Mouse (Mus musculus) CH12.LX (cell line): ENCODE results near the gene Pdzrn4. TPM values are rescaled to one million over a fixed set of nuclear protein-coding genes. Genes with fewer than 3 reads are reported as not detected.

Experiments used
- DNase-seq: peaks from one replicate; pipeline ENCODE4 v3.0.0-alpha.2; 2013; ENCODE audit errors: extremely low read depth
- H3K27ac ChIP-seq: 2 replicates; pipeline ENCODE4 v1.5.1; 2012; ENCODE audit warnings: low read depth, mild to moderate bottlenecking, control low read depth, moderate library complexity; ENCODE audit not compliant: insufficient read depth
- H3K27me3 ChIP-seq: replicated peaks from 2 replicates; pipeline ENCODE3; 2012; ENCODE audit warnings: inconsistent platforms
- H3K36me3 ChIP-seq, 2 experiments: replicated peaks in 1 of 2; 2 replicates each; pipeline versions ENCODE3 to v1.6.1; 2012; ENCODE audit warnings: inconsistent platforms in 1 of 2, low read length in 1 of 2, mild to moderate bottlenecking in 1 of 2, mixed read lengths in 1 of 2, moderate library complexity in 1 of 2; ENCODE audit not compliant: control insufficient read depth in 1 of 2, insufficient read depth in 1 of 2
- H3K4me1 ChIP-seq, 2 experiments: 2 replicates each; pipeline ENCODE4 v1.6.1; 2012; ENCODE audit warnings: inconsistent platforms in 1 of 2, moderate library complexity in 1 of 2; ENCODE audit not compliant: insufficient read depth in 2 of 2, control insufficient read depth in 1 of 2
- H3K4me2 ChIP-seq: 2 replicates; pipeline ENCODE4 v1.6.1; 2012; ENCODE audit warnings: low read depth, mild to moderate bottlenecking, control low read depth; ENCODE audit not compliant: poor library complexity, insufficient read depth, severe bottlenecking
- H3K4me3 ChIP-seq, 3 experiments: fragments of 150-350 bp in 1 of 3; sonication (generic) in 1 of 3; replicated peaks in 1 of 3; 2 replicates each; pipeline versions ENCODE3 to v1.5.1; 2011 to 2012; ENCODE audit warnings: low read depth in 2 of 3, low read length in 2 of 3, mild to moderate bottlenecking in 2 of 3, moderate library complexity in 2 of 3, control low read depth in 1 of 3, improper control_type of control experiment in 1 of 3, inconsistent platforms in 1 of 3, mixed read lengths in 1 of 3; ENCODE audit not compliant: poor library complexity in 1 of 3
- H3K79me2 ChIP-seq: replicated peaks from 2 replicates; pipeline ENCODE4 v1.6.1; 2012; ENCODE audit warnings: mild to moderate bottlenecking, moderate library complexity; ENCODE audit not compliant: control insufficient read depth, poor library complexity, insufficient read depth, severe bottlenecking; ENCODE audit errors: extremely low read depth
- H3K9ac ChIP-seq: 2 replicates; pipeline ENCODE4 v1.6.1; 2012; ENCODE audit warnings: low read depth, mild to moderate bottlenecking, control low read depth, moderate library complexity; ENCODE audit not compliant: insufficient read depth
- H3K9me3 ChIP-seq: replicated peaks from 2 replicates; pipeline ENCODE3; 2012; ENCODE audit warnings: low read length, inconsistent platforms, mixed read lengths
- CHD1 ChIP-seq: IDR thresholded peaks from 2 replicates; pipeline ENCODE4 v1.6.1; 2012; ENCODE audit warnings: low read depth, low read length, improper control_type of control experiment, inconsistent platforms
- CTCF ChIP-seq, 2 experiments: IDR thresholded peaks in 1 of 2; conservative IDR thresholded peaks in 1 of 2; 2 replicates each; pipeline ENCODE4 v1.5.1; 2011 to 2012; ENCODE audit warnings: low read depth in 2 of 2, low read length in 2 of 2, improper control_type of control experiment in 1 of 2, inconsistent platforms in 1 of 2, mild to moderate bottlenecking in 1 of 2, moderate library complexity in 1 of 2
- ETS1 ChIP-seq: conservative IDR thresholded peaks from 2 replicates; pipeline ENCODE4 v1.6.1; 2012; ENCODE audit warnings: low read depth, mild to moderate bottlenecking, inconsistent platforms, low read length, improper control_type of control experiment, moderate library complexity
- GABPA ChIP-seq: IDR thresholded peaks from 2 replicates; pipeline ENCODE4 v1.6.1; 2012; ENCODE audit warnings: low read depth, low read length, improper control_type of control experiment, inconsistent platforms; ENCODE audit not compliant: insufficient replicate concordance
- IRF4 ChIP-seq: IDR thresholded peaks from 2 replicates; pipeline ENCODE4 v1.6.1; 2014; ENCODE audit warnings: low read depth, mild to moderate bottlenecking, inconsistent platforms, low read length, improper control_type of control experiment
- JUN ChIP-seq: IDR thresholded peaks from 2 replicates; pipeline ENCODE4 v1.6.1; 2011; ENCODE audit warnings: low read depth, mild to moderate bottlenecking, low read length, improper control_type of control experiment, moderate library complexity; ENCODE audit not compliant: insufficient read depth
- JUND ChIP-seq: conservative IDR thresholded peaks from 2 replicates; pipeline ENCODE4 v1.6.1; 2011; ENCODE audit warnings: low read depth, low read length, improper control_type of control experiment
- KAT2A ChIP-seq: IDR thresholded peaks from 2 replicates; pipeline ENCODE4 v1.6.1; 2012; ENCODE audit warnings: low read length, improper control_type of control experiment, inconsistent platforms; ENCODE audit not compliant: insufficient replicate concordance
- MAFK ChIP-seq: IDR thresholded peaks from 2 replicates; pipeline ENCODE4 v1.6.1; 2011; ENCODE audit warnings: low read length, improper control_type of control experiment; ENCODE audit not compliant: insufficient replicate concordance
- MAZ ChIP-seq: IDR thresholded peaks from 2 replicates; pipeline ENCODE4 v1.6.1; 2012; ENCODE audit warnings: low read depth, mild to moderate bottlenecking, inconsistent platforms, low read length, improper control_type of control experiment, moderate library complexity
- NELFE ChIP-seq: IDR thresholded peaks from 2 replicates; pipeline ENCODE4 v1.6.1; 2011; ENCODE audit warnings: low read depth, low read length, improper control_type of control experiment
- POLR2AphosphoS2 ChIP-seq: IDR thresholded peaks from 2 replicates; pipeline ENCODE4 v1.6.1; 2011; ENCODE audit warnings: low read depth, low read length, improper control_type of control experiment
- RAD21 ChIP-seq: IDR thresholded peaks from 2 replicates; pipeline ENCODE4 v1.6.1; 2011; ENCODE audit warnings: low read depth, mild to moderate bottlenecking, low read length, improper control_type of control experiment, moderate library complexity
- SIN3A ChIP-seq: IDR thresholded peaks from 2 replicates; pipeline ENCODE4 v1.6.1; 2012; ENCODE audit warnings: low read length, improper control_type of control experiment, inconsistent platforms
- SMC3 ChIP-seq: IDR thresholded peaks from 2 replicates; pipeline ENCODE4 v1.6.1; 2011; ENCODE audit warnings: low read depth, low read length, improper control_type of control experiment
- UBTF ChIP-seq: IDR thresholded peaks from 2 replicates; pipeline ENCODE4 v1.6.1; 2012; ENCODE audit warnings: low read depth, mild to moderate bottlenecking, inconsistent platforms, low read length, improper control_type of control experiment, moderate library complexity
- USF2 ChIP-seq: conservative IDR thresholded peaks from 2 replicates; pipeline ENCODE4 v1.6.1; 2011; ENCODE audit warnings: low read depth, low read length, improper control_type of control experiment
- ZC3H11A ChIP-seq: IDR thresholded peaks from 2 replicates; pipeline ENCODE4 v1.6.1; 2012; ENCODE audit warnings: low read depth, mild to moderate bottlenecking, inconsistent platforms, low read length, improper control_type of control experiment
- ZNF384 ChIP-seq: IDR thresholded peaks from 2 replicates; pipeline ENCODE4 v1.6.1; 2012; ENCODE audit warnings: low read depth, low read length, improper control_type of control experiment, inconsistent platforms
- dilution Hi-C: fragments of 300-500 bp; cut with MboI; formaldehyde crosslinking; loops from 2 replicates; pipeline ENCODE4 v1.14.3; 2020; ENCODE audit warnings: low sequenced_read_pairs; ENCODE audit not compliant: extremely low pct_unique_long_range_greater_than_20kb, extremely low pct_ligation_motif_present
- in situ Hi-C: fragments of 300-500 bp; cut with MboI; formaldehyde crosslinking; loops from 3 replicates; pipeline ENCODE4 v1.14.3; 2019; ENCODE audit warnings: low sequenced_read_pairs, low pct_ligation_motif_present, low pct_unique_long_range_greater_than_20kb, mixed read lengths
- polyA plus RNA-seq: library from polyadenylated mRNA; unstranded; fragments of >175 nt; gene quantifications from 2 replicates; pipeline ENCODE4 v1.2.1, GENCODE M21; 2012; ENCODE audit warnings: low read depth; ENCODE audit not compliant: insufficient read length
- total RNA-seq, 2 experiments: library from RNA; depleted of rRNA; stranded (reverse); fragments of 300-350 nt in 1 of 2; fragments of >200 nt in 1 of 2; gene quantifications; 2 replicates each; pipeline ENCODE4 v1.2.3; 2012 to 2014

Pdzrn4 gene
- total and polyA plus RNA-seq, 3 experiments, result not detected

GRCm38 (mm10) chr15:92547294-92547911 lies 150.7 kb downstream of the Pdzrn4 start:
- no peak for DNase-seq
- H3K79me2 ChIP-seq, result no peaks in the 10 kb centered on the region
- in situ Hi-C loops, result no loop called here
- H3K4me3 ChIP-seq, result no peak overlapping the region
- H3K36me3 ChIP-seq, result no peaks in the 10 kb centered on the region
- no peak overlapping the region for H3K27ac ChIP-seq
- no peaks in the 10 kb centered on the region for H3K4me1 ChIP-seq
- no peak overlapping the region for H3K9ac ChIP-seq
- no peak overlapping the region for H3K4me2 ChIP-seq
- TF ChIP-seq MAFK (no peak), POLR2AphosphoS2 (no peak), ETS1 (no peak), MAZ (no peak), USF2 (no peak), ZC3H11A (no peak), RAD21 (no peak), SMC3 (no peak), JUN (no peak), UBTF (no peak), JUND (no peak)
- H3K27me3 ChIP-seq, result no peaks in the 10 kb centered on the region
- H3K9me3 ChIP-seq, result peaks cover 55% of the 10 kb centered on the region
- dilution Hi-C loops, result no loop called here

DNA sequence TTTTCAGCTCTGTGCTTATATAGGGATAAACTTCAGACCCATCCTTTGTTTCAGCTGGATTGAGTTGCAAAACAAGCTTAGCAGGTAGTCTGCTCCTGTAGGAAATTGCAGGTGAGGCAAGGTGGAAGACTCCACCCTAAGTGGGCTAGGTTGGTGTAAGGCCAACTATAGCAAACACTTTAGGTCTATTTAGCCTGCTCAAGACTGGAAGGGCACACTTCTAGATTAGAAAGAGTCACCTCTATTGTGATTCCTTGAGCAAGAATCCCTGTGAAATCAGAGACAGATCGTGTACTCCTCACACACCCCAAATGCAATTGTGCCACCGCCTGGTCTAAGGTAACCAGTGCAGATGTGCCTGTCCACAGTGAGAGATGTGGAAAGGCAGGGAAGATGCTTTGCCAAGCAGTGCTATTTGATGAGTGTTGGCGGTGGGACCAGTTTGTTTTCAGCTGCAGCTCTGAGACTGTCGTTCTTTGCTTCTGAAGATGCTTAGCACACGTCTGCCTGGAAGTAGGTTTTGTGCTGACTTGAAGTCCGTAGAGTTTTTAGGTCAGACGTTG lies 158.4 kb downstream of the Pdzrn4 start:
- Histone ChIP-seq H3K36me3 (no peaks in the 10 kb centered on the region), H3K27me3 (no peaks in the 10 kb centered on the region), H3K79me2 (no peaks in the 10 kb centered on the region), H3K27ac (no peak overlapping the region), H3K9ac (no peak overlapping the region), H3K4me3 (no peak overlapping the region), H3K4me2 (no peak overlapping the region), H3K4me1 (no peaks in the 10 kb centered on the region), H3K9me3 (peaks cover 62% of the 10 kb centered on the region)
- TF ChIP-seq NELFE (no peak), CTCF (conservative IDR thresholded peaks at IDR 0.05 in 1 of 2, IDR thresholded peaks at IDR 0.05 in 1 of 2; ENCODE audit: low read depth in 2 of 2, low read length in 2 of 2) (no peak), USF2 (no peak), ZNF384 (no peak), SIN3A (no peak), GABPA (no peak), CHD1 (no peak), IRF4 (no peak), JUN (no peak), KAT2A (no peak)
- DNase-seq, result no peak
- in situ Hi-C loops (no loop called here), dilution Hi-C loops (no loop called here)
